Mouse (Mus musculus) thymus, postnatal 14 days (tissue): ENCODE results near the gene Abl2.
"Not testable (repeated sequence)": the region's sequence is repeated elsewhere in the genome, so short reads cannot be mapped to it uniquely, and the experiment has no call there.

Experiments used
- DNase-seq: peaks from one replicate; pipeline ENCODE4 v3.0.0; 2021

Gene Abl2

GRCm38 (mm10) chr1:156639455-156639854, 80.9 kb downstream of the Abl2 start:
- no peak for DNase-seq

DNA sequence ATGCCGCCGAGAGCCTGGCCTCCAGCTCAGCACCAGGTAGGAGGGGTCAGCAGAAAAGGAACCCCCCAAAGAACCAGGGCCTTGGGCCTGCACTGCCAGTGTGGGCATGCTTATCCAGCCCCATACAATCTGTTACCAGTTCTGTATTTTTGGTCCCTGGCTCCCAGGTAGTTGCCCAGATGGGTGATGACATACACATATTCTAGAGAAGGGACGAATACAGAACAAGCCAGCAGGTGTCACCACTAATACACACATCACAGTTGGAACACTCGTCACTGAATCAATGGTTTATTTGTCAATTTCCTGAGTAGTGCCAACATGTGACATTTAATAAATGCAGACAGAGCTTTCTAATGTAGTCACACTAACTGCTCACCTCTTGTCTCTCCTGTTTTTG, 82.0 kb downstream of the Abl2 start:
- peak; percentile 31 for DNase-seq

DNA sequence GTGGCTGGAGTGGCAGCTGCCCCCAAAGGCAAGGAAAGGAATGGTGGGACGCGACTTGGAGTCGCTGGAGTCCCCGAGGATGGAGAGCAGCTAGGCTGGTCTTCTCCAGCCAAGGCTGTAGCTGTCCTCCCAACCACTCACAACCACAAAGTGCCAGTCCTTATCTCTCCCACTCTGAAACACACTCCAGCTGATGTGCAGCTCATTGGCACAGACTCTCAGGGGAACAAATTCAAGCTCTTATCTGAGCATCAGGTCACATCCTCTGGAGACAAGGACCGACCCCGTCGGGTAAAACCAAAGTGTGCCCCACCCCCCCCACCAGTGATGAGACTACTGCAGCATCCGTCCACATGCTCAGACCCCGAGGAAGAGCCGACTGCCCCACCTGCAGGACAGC, 83.2 kb downstream of the Abl2 start:
- no peak for DNase-seq

- no peak for DNase-seq
Observed at GRCm38 (mm10) chr1:156642813-156643212, 84.2 kb downstream of the Abl2 start.

DNA sequence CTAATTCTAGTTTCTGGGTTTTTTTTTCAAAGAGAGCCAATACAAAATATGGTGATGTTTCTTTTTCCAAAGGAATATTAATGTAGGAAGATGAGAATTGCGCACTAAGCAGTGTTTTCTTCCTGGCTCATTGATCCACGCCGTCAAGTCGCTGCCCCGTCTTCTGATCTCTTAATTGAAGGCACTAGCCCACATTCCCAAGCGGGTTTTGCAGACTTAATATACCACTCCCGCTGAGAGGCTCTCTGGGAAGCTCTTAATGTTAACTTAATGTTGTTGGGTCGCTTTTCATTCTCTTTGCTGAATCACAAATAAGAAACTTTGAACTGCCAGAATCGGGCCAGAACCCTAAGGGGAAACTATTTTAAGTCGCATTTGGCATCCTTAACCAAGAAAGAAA, 85.5 kb downstream of the Abl2 start:
- no peak for DNase-seq

- no peak for DNase-seq
Observed at GRCm38 (mm10) chr1:156644780-156645523, 86.4 kb downstream of the Abl2 start.

DNA sequence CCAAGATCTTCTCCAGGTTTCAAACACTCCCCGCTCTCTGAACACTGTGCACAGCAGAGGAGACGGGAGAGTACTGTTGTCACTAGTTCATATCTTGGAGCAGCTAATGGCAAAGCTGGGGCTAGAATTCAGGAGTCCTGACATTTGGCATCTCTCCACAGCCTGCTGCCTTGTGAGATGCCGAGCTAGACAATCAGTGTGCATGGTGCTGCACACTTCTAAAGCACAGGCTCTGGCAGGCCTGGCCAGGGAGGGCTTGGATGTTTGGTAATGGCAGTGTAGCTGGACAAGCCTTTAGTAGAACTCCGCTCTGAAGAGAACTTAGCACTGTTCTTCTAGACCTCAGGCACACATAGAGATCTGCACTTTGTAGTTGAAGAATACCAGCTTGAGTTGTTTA, 87.4 kb downstream of the Abl2 start:
- DNase-seq = no peak

DNA sequence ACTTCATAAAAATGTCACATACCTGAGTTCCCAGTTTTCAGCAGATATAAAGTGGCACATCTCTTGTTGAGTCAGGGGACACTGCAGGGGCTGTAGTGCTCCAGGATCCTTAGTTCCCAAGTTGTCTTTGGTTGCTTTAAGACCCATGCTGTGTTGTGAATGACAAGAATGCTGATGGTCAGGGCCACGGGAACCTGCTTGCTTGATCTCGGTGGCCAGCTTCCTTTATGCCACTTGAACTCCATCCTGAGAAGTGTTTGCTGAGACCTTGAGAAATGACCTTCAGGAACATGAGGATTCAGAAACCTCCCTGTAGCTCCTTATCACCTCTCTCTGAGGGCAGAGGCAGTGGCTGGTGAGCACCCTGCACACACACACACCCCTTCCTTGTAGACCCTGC, 90.1 kb downstream of the Abl2 start:
- DNase-seq = no peak

DNA sequence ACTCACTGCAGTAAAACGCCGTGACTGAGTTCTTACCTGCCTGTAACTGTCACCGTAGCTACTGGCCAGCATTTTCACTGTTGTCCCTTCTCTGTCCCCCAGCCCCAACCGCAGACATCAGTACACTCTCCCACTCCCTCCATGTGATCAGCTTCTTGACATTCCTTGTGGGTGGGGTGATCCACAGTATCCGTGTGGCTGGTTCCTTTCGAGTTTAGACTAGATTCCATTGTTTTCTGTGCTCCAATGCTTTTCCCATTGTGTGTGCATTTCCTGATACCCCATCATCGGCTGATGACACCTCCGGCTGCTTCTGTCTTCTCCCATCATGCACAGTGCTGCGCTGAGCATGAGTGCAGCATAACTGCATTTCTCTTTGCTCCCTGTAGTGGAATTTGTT, 92.0 kb downstream of the Abl2 start:
- no peak for DNase-seq

DNA sequence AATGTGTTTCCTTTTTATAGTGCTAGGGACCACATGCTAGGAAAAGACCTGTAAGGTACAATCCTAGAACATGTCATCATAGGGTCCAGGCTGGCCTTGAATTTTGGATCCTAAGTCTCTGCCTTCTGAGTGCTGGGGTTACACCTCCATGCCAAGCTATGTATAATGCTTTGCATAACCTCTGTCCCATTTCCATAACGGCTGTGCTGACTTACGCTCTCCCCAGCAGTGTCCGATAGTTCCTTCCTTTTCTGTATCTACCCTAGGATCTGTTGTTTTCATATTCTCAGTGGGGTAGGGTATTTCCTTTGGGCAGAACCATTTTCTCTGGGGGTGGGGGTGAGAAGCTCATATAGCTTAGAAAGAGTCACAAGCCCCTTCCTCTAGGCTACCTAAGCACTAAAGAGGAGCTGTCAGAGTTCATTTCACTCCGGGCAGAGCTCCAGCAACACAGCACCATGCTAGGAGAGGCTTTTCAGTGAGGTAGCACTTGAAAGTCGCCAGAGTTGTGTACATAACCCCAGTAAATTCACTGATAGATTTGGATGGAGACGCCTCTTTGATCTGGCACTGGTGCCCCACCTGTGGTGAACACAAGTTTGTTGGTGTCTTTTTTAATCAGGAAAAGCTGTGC, 93.7 kb downstream of the Abl2 start:
- DNase-seq = no peak

DNA sequence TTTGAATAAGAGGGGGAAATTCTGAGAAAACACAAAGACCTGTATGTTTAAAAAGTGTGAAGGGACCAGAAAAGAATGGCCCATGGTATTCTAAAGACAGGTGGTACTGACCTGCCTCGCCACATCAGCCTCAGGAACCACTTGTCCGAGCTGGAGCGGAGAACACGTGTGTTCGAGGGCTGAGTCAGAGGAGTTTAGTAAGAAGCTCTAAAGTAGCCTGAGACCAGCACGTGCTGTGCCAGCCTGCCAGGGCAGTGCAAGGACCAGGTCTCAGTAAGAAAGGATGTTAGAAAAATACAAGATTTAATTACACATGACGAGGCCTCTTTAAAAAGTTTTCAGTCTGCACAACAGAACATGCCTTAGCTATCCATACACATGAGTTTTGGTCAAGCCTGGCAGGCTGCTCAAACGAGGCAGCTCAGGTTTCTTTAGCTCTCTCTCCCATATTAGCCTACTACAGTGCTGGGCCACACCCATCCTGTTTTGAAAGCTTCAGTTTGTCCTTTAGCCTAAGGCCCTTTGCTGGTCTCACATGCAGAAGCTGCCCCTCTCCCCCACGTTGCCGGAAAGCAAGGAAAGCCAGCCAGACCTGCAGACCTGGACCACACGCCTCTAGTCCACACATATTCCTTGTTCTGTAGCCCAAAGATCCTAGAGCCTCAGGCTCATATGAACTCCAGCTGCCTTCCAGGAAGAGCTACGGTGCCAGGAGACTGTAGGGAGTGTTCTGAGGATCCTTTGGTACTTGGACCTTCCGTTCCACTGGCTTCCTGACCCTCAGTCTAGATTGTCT, 96.3 kb downstream of the Abl2 start:
- DNase-seq = no peak

- DNase-seq = no peak
Observed at GRCm38 (mm10) chr1:156657523-156657922, 98.9 kb downstream of the Abl2 start.

GRCm38 (mm10) chr1:156658676-156659075, 100.1 kb downstream of the Abl2 start:
- no peak for DNase-seq

DNA sequence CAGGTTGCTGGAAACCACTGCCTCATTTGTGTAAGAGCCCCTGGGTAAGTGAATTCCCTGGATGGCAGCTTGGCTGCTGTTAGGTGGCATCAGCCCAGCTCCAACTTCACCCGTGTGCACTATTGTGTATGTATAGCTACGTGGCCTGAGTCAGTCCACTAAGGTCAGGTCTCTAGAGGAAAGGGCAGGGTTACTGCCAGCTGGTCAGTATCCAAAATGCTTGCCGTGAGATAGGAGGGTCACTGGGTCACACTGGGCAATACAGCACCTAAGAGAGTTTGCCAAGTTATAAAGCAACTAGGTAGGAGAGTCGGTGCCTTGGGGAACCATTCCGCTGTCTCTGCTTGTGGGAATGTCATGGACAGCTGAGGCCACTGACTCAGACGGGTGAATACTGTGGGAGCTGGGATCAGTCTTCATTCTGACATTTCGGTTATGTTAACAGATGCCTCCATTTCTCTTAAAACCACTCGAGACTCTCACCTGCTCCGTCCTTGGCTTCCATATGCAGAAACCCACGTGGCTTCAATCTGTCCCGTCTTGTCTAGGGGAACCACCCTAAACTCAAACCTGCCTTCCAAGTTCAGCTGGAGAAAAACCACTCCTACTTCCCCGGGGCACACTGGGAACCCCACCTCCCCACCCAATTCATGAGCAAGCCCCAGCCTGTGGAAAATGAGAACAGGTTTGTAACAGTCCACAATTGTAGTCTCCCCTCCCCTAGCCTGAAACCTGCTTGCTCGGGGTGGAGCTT, 101.5 kb downstream of the Abl2 start:
- DNase-seq = no peak

- DNase-seq = not testable (repeated sequence)
Observed at GRCm38 (mm10) chr1:156660660-156661236, 102.2 kb downstream of the Abl2 start.

DNA sequence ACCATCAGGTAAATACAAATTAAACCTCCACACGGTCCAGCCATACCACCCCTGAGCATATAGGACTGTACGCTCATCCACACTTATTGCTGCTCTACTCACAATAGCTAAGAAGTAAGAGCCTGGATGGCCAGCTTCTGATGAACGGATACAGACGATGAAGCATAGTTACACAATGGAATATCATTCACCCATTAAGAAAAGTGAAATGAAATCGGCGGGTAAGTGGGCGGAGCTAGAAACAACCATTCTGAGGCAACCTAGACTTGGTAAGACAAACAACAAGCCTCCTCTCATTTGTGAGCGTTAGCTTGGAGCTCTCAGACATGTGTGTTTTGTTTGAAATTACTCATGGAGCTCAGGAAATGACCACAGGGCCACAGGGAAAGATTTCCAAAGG, 107.2 kb downstream of the Abl2 start:
- no peak for DNase-seq

- no peak for DNase-seq
Observed at GRCm38 (mm10) chr1:156667141-156667926, 108.7 kb downstream of the Abl2 start.

- no peak for DNase-seq
Observed at GRCm38 (mm10) chr1:156668602-156669001, 110.0 kb downstream of the Abl2 start.

DNA sequence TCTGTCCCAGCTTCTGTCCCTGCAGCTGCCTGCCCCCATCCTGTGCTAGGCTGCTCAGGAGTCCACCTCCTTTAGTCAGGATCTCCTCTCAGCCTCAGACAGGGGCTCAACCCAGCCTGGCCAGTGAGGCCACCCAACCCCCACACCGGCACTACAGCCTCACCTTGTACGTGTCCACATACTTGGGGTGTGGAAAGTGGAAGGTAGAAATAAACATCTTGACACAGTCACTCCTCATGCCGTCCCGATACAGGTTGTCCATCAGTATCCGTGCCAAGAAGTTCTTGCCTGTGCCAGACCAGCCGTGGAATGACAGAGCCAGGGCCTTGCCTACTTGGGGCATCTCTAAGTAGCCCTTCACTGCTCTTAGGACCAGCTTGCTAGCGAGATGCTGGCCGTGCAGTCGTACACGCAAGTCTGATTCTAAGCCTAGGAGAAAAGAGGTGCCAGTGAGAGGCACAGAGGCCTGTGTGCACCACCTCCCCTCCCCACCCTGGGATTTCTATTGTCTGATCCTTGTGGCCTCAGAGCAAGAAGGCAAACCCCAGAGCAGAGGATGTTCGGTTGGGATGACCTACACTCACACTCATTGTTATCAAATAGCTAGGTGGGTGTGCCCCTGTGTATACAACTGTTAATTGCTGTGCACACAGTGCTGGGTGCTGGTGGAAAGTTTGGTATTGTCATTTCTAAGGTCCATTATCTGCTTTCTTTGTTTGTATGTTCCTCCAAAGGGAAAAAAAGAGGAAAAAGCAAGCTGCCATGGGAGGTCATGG, 110.8 kb downstream of the Abl2 start:
- no peak for DNase-seq

- DNase-seq = no peak
Observed at GRCm38 (mm10) chr1:156671921-156672320, 113.3 kb downstream of the Abl2 start.
